Mouse (Mus musculus) MEL (cell line): Measurements from ENCODE around the gene Thbs1. TPM values are rescaled to one million over a fixed set of nuclear protein-coding genes. Genes with fewer than 3 reads are reported as not detected.

Experiments used
- DNase-seq: peaks from one replicate; pipeline ENCODE4 v3.0.0; 2011; ENCODE audit warnings: low read depth, low spot score
- H3K27ac ChIP-seq: 2 replicates; pipeline ENCODE4 v1.5.1; 2012; ENCODE audit warnings: low read depth, mild to moderate bottlenecking, control low read depth, low read length, moderate library complexity; ENCODE audit not compliant: control insufficient read depth
- H3K27me3 ChIP-seq, 2 experiments: fragments of 150-350 bp in 1 of 2; sonication (generic) in 1 of 2; 2 replicates each; pipeline ENCODE4 v1.6.1; 2012; ENCODE audit warnings: low read length in 2 of 2, mild to moderate bottlenecking in 2 of 2, improper control_type of control experiment in 1 of 2, moderate library complexity in 1 of 2; ENCODE audit not compliant: insufficient read depth in 2 of 2, control insufficient read depth in 1 of 2
- H3K36me3 ChIP-seq, 2 experiments: 2 replicates each; pipeline ENCODE4 v1.6.1; 2012 to 2014; ENCODE audit warnings: low read length in 2 of 2, improper control_type of control experiment in 1 of 2, inconsistent platforms in 1 of 2, mild to moderate bottlenecking in 1 of 2; ENCODE audit not compliant: insufficient read depth in 2 of 2, control insufficient read depth in 1 of 2
- H3K4me1 ChIP-seq, 2 experiments: fragments of 150-350 bp in 1 of 2; sonication (generic) in 1 of 2; 2 replicates each; pipeline ENCODE4 v1.6.1; 2012; ENCODE audit warnings: low read length in 2 of 2, improper control_type of control experiment in 1 of 2, mild to moderate bottlenecking in 1 of 2; ENCODE audit not compliant: insufficient read depth in 2 of 2, control insufficient read depth in 1 of 2
- H3K4me3 ChIP-seq, 2 experiments: fragments of 150-350 bp in 1 of 2; sonication (generic) in 1 of 2; 2 replicates each; pipeline ENCODE4 v1.5.1; 2012; ENCODE audit warnings: low read depth in 2 of 2, low read length in 2 of 2, mild to moderate bottlenecking in 2 of 2, moderate library complexity in 2 of 2, control low read depth in 1 of 2, improper control_type of control experiment in 1 of 2; ENCODE audit not compliant: control insufficient read depth in 1 of 2, insufficient read depth in 1 of 2
- H3K79me2 ChIP-seq: 2 replicates; pipeline ENCODE4 v1.6.1; 2012; ENCODE audit warnings: mild to moderate bottlenecking, low read length, moderate library complexity; ENCODE audit not compliant: control insufficient read depth, poor library complexity, insufficient read depth
- H3K9ac ChIP-seq: 2 replicates; pipeline ENCODE4 v1.6.1; 2012; ENCODE audit warnings: low read depth, mild to moderate bottlenecking, control low read depth, low read length, moderate library complexity; ENCODE audit not compliant: control insufficient read depth, poor library complexity, severe bottlenecking
- H3K9me3 ChIP-seq: fragments of 150-350 bp; sonication (generic); replicated peaks from 2 replicates; pipeline ENCODE4 v1.6.1; 2012; ENCODE audit warnings: mild to moderate bottlenecking, low read length, improper control_type of control experiment, moderate library complexity; ENCODE audit not compliant: insufficient read depth
- BHLHE40 ChIP-seq: IDR thresholded peaks from 2 replicates; pipeline ENCODE4 v1.6.1; 2012; ENCODE audit warnings: low read depth, mild to moderate bottlenecking, inconsistent platforms, low read length, improper control_type of control experiment, borderline replicate concordance
- CHD1 ChIP-seq: IDR thresholded peaks from 2 replicates; pipeline ENCODE4 v1.6.1; 2012; ENCODE audit warnings: low read depth, mild to moderate bottlenecking, inconsistent platforms, low read length, improper control_type of control experiment
- ELF1 ChIP-seq: IDR thresholded peaks from 2 replicates; pipeline ENCODE4 v1.6.1; 2014; ENCODE audit warnings: low read depth, mild to moderate bottlenecking, inconsistent platforms, low read length, improper control_type of control experiment, moderate library complexity
- EP300 ChIP-seq, 2 experiments: IDR thresholded peaks; 2 replicates each; pipeline ENCODE4 v1.6.1; 2011; ENCODE audit warnings: improper control_type of control experiment in 2 of 2, low read length in 2 of 2, low read depth in 1 of 2, mild to moderate bottlenecking in 1 of 2
- GABPA ChIP-seq: IDR thresholded peaks from 2 replicates; pipeline ENCODE4 v1.6.1; 2012; ENCODE audit warnings: low read depth, mild to moderate bottlenecking, inconsistent platforms, low read length, improper control_type of control experiment, moderate library complexity
- GATA1 ChIP-seq: IDR thresholded peaks from 2 replicates; pipeline ENCODE4 v1.6.1; 2011; ENCODE audit warnings: low read depth, low read length, improper control_type of control experiment
- HCFC1 ChIP-seq: IDR thresholded peaks from 2 replicates; pipeline ENCODE4 v1.6.1; 2012; ENCODE audit warnings: low read depth, mild to moderate bottlenecking, inconsistent platforms, low read length, improper control_type of control experiment, moderate library complexity
- KAT2A ChIP-seq: conservative IDR thresholded peaks from 2 replicates; pipeline ENCODE4 v1.6.1; 2012; ENCODE audit warnings: low read depth, low read length, improper control_type of control experiment, inconsistent platforms
- MAFK ChIP-seq: IDR thresholded peaks from 2 replicates; pipeline ENCODE4 v1.6.1; 2011; ENCODE audit warnings: low read depth, mild to moderate bottlenecking, low read length, improper control_type of control experiment, borderline replicate concordance
- MAX ChIP-seq: IDR thresholded peaks from 2 replicates; pipeline ENCODE4 v1.6.1; 2011; ENCODE audit warnings: low read length, improper control_type of control experiment
- MAZ ChIP-seq: IDR thresholded peaks from 2 replicates; pipeline ENCODE4 v1.6.1; 2012; ENCODE audit warnings: low read depth, mild to moderate bottlenecking, inconsistent platforms, low read length, improper control_type of control experiment
- MEF2A ChIP-seq: IDR thresholded peaks from 2 replicates; pipeline ENCODE4 v1.6.1; 2014; ENCODE audit warnings: low read depth, mild to moderate bottlenecking, inconsistent platforms, low read length, improper control_type of control experiment; ENCODE audit not compliant: poor library complexity, insufficient replicate concordance, severe bottlenecking; ENCODE audit errors: extremely low read depth
- MXI1 ChIP-seq: IDR thresholded peaks from 2 replicates; pipeline ENCODE4 v1.6.1; 2011; ENCODE audit warnings: mild to moderate bottlenecking, low read depth, low read length, improper control_type of control experiment
- NELFE ChIP-seq: IDR thresholded peaks from 2 replicates; pipeline ENCODE4 v1.6.1; 2011; ENCODE audit warnings: low read depth, low read length, improper control_type of control experiment
- POLR2A ChIP-seq, 2 experiments: IDR thresholded peaks; 2 replicates each; pipeline ENCODE4 v1.6.1; 2011 to 2012; ENCODE audit warnings: low read length in 2 of 2, mild to moderate bottlenecking in 2 of 2, control low read depth in 1 of 2, improper control_type of control experiment in 1 of 2, low read depth in 1 of 2, moderate library complexity in 1 of 2; ENCODE audit not compliant: control insufficient read depth in 1 of 2, insufficient read depth in 1 of 2, poor library complexity in 1 of 2
- POLR2AphosphoS2 ChIP-seq: IDR thresholded peaks from 2 replicates; pipeline ENCODE4 v1.6.1; 2011; ENCODE audit warnings: low read length, improper control_type of control experiment
- POLR2AphosphoS5 ChIP-seq: IDR thresholded peaks from 2 replicates; pipeline ENCODE4 v1.6.1; 2012; ENCODE audit warnings: low read depth, borderline replicate concordance, mild to moderate bottlenecking, inconsistent platforms, low read length, moderate library complexity, mixed read lengths
- RAD21 ChIP-seq: IDR thresholded peaks from 2 replicates; pipeline ENCODE4 v1.6.1; 2011; ENCODE audit warnings: mild to moderate bottlenecking, low read depth, low read length, improper control_type of control experiment
- SMC3 ChIP-seq: IDR thresholded peaks from 2 replicates; pipeline ENCODE4 v1.6.1; 2011; ENCODE audit warnings: low read depth, low read length, improper control_type of control experiment
- TAL1 ChIP-seq: IDR thresholded peaks from 2 replicates; pipeline ENCODE4 v1.6.1; 2012; ENCODE audit warnings: mild to moderate bottlenecking, inconsistent platforms, low read length, moderate library complexity, mixed read lengths
- TCF12 ChIP-seq: IDR thresholded peaks from 2 replicates; pipeline ENCODE4 v1.6.1; 2014; ENCODE audit warnings: low read depth, mild to moderate bottlenecking, inconsistent platforms, low read length, improper control_type of control experiment, moderate library complexity
- UBTF ChIP-seq: IDR thresholded peaks from 2 replicates; pipeline ENCODE4 v1.6.1; 2012; ENCODE audit warnings: low read depth, mild to moderate bottlenecking, inconsistent platforms, low read length, improper control_type of control experiment, moderate library complexity, borderline replicate concordance; ENCODE audit not compliant: insufficient read depth
- USF2 ChIP-seq, 2 experiments: IDR thresholded peaks; 2 replicates each; pipeline ENCODE4 v1.6.1; 2011 to 2012; ENCODE audit warnings: improper control_type of control experiment in 2 of 2, low read length in 2 of 2, borderline replicate concordance in 1 of 2, inconsistent platforms in 1 of 2, low read depth in 1 of 2, mild to moderate bottlenecking in 1 of 2; ENCODE audit not compliant: insufficient read depth in 1 of 2
- ZC3H11A ChIP-seq: IDR thresholded peaks from 2 replicates; pipeline ENCODE4 v1.6.1; 2012; ENCODE audit warnings: low read depth, mild to moderate bottlenecking, inconsistent platforms, low read length, improper control_type of control experiment
- ZKSCAN1 ChIP-seq: IDR thresholded peaks from 2 replicates; pipeline ENCODE4 v1.6.1; 2012; ENCODE audit warnings: low read depth, mild to moderate bottlenecking, inconsistent platforms, low read length, improper control_type of control experiment, moderate library complexity
- ZNF384 ChIP-seq: IDR thresholded peaks from 2 replicates; pipeline ENCODE4 v1.6.1; 2012; ENCODE audit warnings: low read depth, mild to moderate bottlenecking, inconsistent platforms, low read length, improper control_type of control experiment
- polyA plus RNA-seq, 2 experiments: library from polyadenylated mRNA; stranded (reverse) in 1 of 2; unstranded in 1 of 2; fragments of >175 nt in 1 of 2; fragments of >200 nt in 1 of 2; gene quantifications; 2 replicates each; pipeline versions ENCODE4 v1.2.1 to v1.2.4; 2012; ENCODE audit warnings: low replicate concordance in 2 of 2, low read depth in 1 of 2; ENCODE audit not compliant: insufficient read length in 2 of 2, insufficient read depth in 1 of 2, missing spikeins in 1 of 2
- total RNA-seq: library from RNA; depleted of rRNA; stranded (reverse); fragments of 300-350 nt; gene quantifications from 2 replicates; pipeline ENCODE4 v1.2.3, GENCODE M21; 2012

The Thbs1 gene
- total and polyA plus RNA-seq, 3 experiments = not detected

DNA sequence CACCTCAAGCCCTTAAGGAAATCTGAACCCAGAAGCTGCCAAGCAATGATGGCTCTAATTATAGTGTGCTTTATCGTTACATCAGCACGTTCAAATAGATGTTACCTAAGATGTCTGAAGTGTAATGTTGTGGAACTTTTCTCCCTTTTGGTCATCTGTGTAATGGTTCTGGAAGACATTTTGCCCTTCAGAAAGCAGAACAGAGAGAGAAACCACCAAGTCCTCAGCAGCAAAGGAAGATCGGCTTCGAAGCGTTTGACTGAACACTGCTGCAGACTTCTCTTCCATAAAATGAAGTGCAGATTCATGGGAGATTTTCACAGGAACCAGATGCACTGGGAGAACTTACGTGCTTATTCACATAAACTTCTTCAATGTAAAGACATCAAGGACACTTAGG, 52.5 kb downstream of the Thbs1 start:
- Histone ChIP-seq H3K79me2 (no peaks in the 10 kb centered on the region), H3K9ac (no peak overlapping the region), H3K4me1 (no peaks in the 10 kb centered on the region), H3K4me3 (no peak overlapping the region), H3K27ac (no peak overlapping the region), H3K36me3 (no peaks in the 10 kb centered on the region), H3K27me3 (no peaks in the 10 kb centered on the region), H3K9me3 (no peaks in the 10 kb centered on the region)
- no peak for TF ChIP-seq MAX
- TF ChIP-seq ELF1 = no peak
- no peak for TF ChIP-seq CHD1
- no peak for TF ChIP-seq GATA1
- TF ChIP-seq UBTF = no peak
- TF ChIP-seq MAFK = no peak
- no peak for TF ChIP-seq ZNF384
- TF ChIP-seq MXI1 = no peak
- TF ChIP-seq KAT2A = no peak
- TF ChIP-seq HCFC1 = no peak
- TF ChIP-seq MAZ = no peak
- TF ChIP-seq POLR2AphosphoS5 = no peak
- TF ChIP-seq POLR2A (IDR thresholded peaks at IDR 0.05; ENCODE audit: control insufficient read depth in 1 of 2, insufficient read depth in 1 of 2, low read depth in 1 of 2, low read length in 2 of 2, poor library complexity in 1 of 2) = no peak
- TF ChIP-seq ZC3H11A = no peak
- TF ChIP-seq SMC3 = no peak
- no peak for DNase-seq

DNA sequence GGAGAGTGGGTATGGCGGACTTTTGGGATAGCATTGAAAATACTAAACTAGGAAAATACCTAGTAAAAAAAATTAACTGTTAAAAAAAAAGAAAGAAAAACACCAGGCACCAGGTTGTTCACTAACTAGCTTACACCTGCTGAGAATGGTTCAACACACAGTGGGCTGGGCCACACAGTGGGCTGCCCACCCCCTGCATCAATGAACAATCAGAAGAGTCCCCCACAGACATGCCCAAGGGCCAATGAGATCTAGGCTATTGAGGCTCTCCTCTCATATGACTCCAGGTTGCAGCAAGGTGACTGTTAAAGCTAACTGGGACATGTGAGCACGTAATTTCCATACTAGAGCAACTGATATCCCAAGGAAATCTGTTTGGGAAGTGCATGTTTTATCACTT, 54.0 kb downstream of the Thbs1 start:
- no peak for DNase-seq
- Histone ChIP-seq H3K9ac (no peak overlapping the region), H3K27me3 (no peaks in the 10 kb centered on the region), H3K79me2 (no peaks in the 10 kb centered on the region), H3K4me1 (no peaks in the 10 kb centered on the region), H3K4me3 (no peak overlapping the region), H3K27ac (no peak overlapping the region), H3K36me3 (no peaks in the 10 kb centered on the region), H3K9me3 (no peaks in the 10 kb centered on the region)
- no peak for TF ChIP-seq EP300 (IDR thresholded peaks at IDR 0.05; ENCODE audit: low read depth in 1 of 2, low read length in 2 of 2)
- TF ChIP-seq USF2 (IDR thresholded peaks at IDR 0.05; ENCODE audit: borderline replicate concordance in 1 of 2, insufficient read depth in 1 of 2, low read depth in 1 of 2, low read length in 2 of 2) = no peak
- no peak for TF ChIP-seq POLR2AphosphoS2
- TF ChIP-seq ZKSCAN1 = no peak
- no peak for TF ChIP-seq RAD21
- TF ChIP-seq MXI1 = no peak
- TF ChIP-seq CHD1 = no peak
- TF ChIP-seq NELFE = no peak
- no peak for TF ChIP-seq TCF12
- TF ChIP-seq TAL1 = no peak
- TF ChIP-seq UBTF = no peak
- TF ChIP-seq MAX = no peak
- TF ChIP-seq BHLHE40 = no peak
- no peak for TF ChIP-seq GABPA
- no peak for TF ChIP-seq POLR2A (IDR thresholded peaks at IDR 0.05; ENCODE audit: control insufficient read depth in 1 of 2, insufficient read depth in 1 of 2, low read depth in 1 of 2, low read length in 2 of 2, poor library complexity in 1 of 2)
- TF ChIP-seq MEF2A = no peak
- no peak for TF ChIP-seq KAT2A
